Mouse (Mus musculus): ENCODE data around the gene Pik3c2g. TPM values are rescaled to one million over a fixed set of nuclear protein-coding genes. Genes with fewer than 3 reads are reported as not detected.

Pik3c2g gene
- total RNA-seq, 1 experiment from 2014 or later, result not detected

DNA sequence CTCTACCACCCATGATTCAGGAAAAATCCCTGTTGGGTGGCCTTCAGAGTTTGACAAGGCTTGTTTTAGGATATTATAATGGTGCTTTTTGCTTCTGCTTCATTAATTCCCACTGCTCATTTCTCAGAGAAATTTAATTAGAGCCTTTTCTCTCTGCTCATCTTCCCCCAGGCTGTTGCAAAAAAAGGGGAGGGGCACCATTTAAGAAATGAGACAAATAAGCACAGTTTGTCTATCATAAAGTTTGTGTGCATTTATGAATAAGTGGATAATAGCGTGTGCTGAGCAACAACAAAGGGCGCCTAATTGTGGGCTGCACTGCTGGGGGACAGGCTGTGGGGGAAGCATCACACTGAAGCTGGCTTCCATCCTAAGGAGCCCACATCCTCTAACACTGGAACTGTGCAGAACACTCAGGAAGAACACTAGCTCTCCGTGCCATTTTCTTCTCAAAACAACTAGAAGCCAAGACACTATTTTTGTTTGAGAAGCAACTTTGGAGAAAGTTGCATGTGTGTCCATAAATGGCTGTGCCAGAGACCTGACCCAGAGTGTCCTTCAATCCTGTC, 131.5 kb downstream of the Pik3c2g start:
- no peak for ATAC-seq (ENCODE audit: extremely low read depth, insufficient number of reproducible peaks, low FRiP score, poor library complexity, severe bottlenecking)

DNA sequence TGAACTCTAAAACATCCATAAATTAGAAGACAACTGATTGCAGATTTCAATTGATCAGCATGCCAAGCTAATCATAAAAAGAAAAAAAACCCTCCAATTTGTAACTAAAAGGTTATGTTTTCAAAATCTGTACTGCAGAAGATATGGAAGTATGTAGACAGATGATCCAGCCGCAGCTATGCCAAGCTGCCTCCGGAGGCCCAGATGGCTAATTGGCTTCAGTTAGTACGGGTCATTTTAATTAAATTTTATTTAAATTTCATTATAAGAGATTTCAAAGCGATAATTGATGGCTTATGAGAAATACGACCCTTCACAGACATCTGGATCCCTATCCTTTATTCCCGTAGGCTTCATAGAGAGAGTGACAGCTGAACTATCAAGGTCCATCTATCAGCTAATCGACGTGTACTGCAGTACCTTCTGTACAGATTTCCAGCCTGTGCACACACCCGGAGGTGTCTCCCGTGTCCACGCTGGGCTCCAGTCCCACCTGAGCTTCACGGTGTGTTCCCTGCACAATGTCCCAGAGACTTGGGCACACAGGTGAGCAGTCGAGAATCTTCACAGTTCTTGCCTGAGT, 132.7 kb downstream of the Pik3c2g start:
- ATAC-seq (ENCODE audit: extremely low read depth, insufficient number of reproducible peaks, low FRiP score, poor library complexity, severe bottlenecking), result no peak

DNA sequence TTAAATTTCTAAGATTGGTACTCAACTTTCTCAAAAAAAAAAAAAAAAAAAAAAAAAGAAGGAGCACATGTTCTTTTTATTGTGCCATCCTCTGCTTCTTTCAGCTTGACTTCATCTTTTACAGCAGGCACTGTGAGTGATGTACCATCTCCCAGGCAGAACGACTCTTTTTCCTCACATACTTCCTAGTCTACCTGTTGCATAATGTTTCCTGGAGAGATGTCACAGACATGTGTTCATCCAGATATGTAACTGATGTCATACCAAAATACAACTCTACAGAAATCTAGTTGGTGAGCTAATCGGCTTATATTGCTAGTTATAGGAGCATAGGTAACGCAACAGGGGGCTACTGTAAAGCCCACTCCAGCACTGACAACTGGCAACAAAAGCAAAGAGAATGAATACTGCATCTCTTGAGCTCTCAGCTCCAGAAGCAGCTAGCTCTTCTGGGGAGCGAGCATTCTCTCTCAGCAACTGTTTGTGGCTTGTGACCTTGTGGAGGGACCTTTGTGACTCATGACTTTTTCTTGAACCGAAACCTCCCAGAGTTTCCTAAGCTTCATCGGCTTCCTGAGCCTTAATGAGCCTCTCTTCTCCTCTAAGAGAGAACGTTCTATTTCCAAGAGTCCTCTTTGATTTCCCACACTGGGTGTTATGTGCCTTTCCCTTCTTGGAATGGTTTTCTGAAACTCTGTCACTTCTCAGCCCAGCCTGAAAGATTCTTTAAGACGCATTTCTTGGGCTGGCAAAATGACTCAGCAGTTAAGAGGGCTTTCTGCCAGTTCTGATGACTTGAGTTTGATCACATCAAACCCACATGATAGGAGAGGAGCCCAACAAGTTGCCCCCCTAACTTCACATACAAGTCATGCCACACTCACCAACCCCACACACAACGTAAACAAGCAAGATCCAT, 148.9 kb downstream of the Pik3c2g start:
- ATAC-seq (ENCODE audit: extremely low read depth, insufficient number of reproducible peaks, low FRiP score, poor library complexity, severe bottlenecking), result no peak

DNA sequence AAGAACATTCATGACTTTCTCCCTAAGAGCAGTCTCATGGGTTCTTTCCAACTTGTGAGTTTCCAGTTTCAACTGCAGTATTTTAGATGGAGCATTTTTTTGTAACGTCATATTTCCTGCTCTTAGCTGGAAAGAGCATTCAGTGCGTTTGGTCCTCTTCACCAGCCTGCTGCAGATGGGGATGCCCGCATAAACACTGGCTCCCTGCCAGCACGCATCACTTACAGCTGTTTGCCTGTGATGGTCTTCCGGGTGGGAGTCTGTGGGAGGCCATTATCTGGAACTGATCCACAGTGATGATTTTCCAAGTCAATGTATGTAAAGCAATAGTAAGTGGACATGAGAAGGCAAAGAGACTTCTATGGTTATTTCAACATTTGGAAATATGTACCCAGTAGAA, 151.3 kb downstream of the Pik3c2g start:
- no peak for ATAC-seq (ENCODE audit: extremely low read depth, insufficient number of reproducible peaks, low FRiP score, poor library complexity, severe bottlenecking)

GRCm38 (mm10) chr6:139742693-139743432, 155.8 kb downstream of the Pik3c2g start:
- no peak for ATAC-seq (ENCODE audit: extremely low read depth, insufficient number of reproducible peaks, low FRiP score, poor library complexity, severe bottlenecking)

DNA sequence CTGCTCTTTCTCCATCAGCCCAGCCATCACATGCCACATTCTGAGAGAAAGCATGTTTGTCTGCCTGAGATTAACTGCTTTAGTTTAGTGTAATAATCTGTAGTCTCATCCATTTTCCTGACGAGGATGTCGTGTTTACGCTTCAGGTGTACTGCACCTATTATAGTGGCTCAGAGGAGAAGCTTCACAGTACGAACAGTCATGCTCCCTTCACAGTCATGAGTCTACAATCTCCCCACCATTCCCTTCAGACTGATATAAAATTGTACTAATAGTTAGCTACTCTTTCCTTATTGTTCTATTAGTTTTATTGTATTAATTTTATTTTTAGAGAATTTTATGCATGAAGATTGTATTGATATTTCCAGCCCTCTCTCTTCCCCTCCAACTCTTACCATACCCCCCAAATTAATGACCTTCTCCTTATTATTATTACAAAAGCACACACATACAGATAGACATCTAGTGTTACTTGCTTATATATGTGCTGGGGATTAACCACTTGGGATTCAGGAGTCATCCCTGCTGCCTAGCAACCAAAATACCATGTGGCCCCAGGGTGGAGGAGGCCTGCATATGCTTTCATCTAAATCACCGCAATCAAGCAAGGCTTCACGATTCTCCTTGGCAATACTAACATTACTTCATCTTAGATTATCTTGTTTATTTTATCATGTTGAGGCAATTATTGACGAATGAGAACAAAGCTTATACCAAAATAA, 159.9 kb downstream of the Pik3c2g start:
- no peak for ATAC-seq (ENCODE audit: extremely low read depth, insufficient number of reproducible peaks, low FRiP score, poor library complexity, severe bottlenecking)

DNA sequence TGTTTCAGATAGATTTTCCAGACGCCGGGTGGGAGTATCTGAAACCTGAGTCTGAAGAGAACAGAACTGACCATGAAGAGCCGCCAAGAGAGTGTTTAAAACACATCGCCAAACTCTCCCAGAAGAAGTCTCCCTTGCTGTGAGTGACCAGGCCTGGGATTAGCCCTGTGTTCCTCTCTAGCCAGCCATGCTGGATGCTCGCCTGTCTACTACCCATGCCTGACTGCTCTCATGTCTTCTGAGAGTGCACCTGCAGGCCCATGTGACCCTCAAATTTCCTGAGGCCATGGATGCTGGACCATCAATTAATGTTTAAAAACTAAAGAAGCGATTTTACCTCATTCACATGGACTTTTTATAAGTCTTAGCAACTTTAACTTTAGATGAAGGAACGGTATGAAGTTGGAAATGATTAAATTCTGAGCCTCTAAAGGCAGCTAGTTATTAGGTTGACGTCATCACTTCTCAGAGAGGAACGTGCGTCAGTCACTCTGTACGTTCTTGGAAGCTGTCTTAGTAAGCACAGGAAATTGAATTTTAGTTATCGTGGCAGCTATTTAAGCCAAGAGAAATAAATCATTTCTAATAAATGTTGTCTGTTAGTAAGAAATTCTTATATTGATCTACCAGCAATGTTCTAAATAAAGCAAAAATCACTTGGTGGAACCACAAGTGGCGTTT, 161.2 kb downstream of the Pik3c2g start:
- no peak for ATAC-seq (ENCODE audit: extremely low read depth, insufficient number of reproducible peaks, low FRiP score, poor library complexity, severe bottlenecking)

GRCm38 (mm10) chr6:139750599-139750998, 163.6 kb downstream of the Pik3c2g start:
- ATAC-seq (ENCODE audit: extremely low read depth, insufficient number of reproducible peaks, low FRiP score, poor library complexity, severe bottlenecking), result no peak

DNA sequence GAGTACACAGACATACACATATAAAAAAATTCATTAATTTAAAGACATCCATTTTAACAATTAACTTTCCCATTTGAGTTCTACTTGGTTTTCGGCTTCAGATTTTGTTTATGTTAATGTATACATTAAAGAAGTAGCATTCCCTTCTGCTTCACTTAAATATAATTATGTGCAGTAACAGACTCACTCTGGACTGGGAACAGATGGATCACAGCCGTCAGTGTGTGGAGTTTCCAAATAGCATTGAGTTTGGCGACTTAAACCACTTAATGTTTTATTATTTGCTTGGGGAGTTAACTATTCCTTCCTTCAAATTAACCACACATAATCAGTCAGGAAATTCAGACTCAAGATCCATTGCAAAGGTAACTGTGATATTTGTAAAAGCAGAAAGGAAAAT, 164.0 kb downstream of the Pik3c2g start:
- ATAC-seq (ENCODE audit: extremely low read depth, insufficient number of reproducible peaks, low FRiP score, poor library complexity, severe bottlenecking), result no peak

- ATAC-seq (ENCODE audit: extremely low read depth, insufficient number of reproducible peaks, low FRiP score, poor library complexity, severe bottlenecking), result no peak
Observed at GRCm38 (mm10) chr6:139757876-139758275, 170.9 kb downstream of the Pik3c2g start.

DNA sequence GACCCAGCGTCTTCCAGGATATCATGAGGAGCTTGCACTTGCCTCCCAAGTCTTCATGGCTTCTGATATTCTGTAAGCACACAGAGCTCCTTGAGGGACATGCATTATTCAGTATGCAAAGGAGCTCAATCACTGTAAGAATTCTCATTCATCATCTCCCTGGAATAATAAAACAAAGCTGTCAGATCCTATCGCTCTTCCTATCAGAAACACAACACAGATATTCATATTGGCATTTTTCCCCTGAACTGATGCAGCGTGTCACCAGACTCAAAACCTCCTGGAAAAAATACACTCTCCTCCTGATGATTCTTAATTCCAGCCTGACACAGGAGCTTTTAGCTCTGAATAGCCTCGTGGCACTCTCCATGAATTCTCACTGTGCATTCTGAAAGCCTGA, 174.0 kb downstream of the Pik3c2g start:
- ATAC-seq (ENCODE audit: extremely low read depth, insufficient number of reproducible peaks, low FRiP score, poor library complexity, severe bottlenecking), result no peak

DNA sequence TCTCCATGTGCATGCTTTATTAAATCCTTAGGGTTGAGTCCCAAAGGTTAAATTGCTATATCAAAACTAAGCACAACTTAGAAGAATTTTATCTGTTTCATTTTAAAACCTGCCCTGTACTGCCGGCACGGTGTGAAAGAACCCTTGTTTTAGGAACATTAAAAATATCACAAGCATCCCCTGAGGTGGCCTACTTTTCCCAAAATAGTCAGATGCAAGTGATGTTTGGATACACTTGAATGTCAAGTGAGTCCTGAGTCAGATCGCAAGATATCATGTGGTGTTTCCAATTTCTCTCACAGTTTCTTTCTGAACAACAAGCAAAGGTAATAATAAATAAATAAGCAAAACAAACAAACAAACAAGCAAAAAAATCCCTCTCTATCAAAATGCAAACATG, 177.4 kb downstream of the Pik3c2g start:
- ATAC-seq (ENCODE audit: extremely low read depth, insufficient number of reproducible peaks, low FRiP score, poor library complexity, severe bottlenecking), result no peak

DNA sequence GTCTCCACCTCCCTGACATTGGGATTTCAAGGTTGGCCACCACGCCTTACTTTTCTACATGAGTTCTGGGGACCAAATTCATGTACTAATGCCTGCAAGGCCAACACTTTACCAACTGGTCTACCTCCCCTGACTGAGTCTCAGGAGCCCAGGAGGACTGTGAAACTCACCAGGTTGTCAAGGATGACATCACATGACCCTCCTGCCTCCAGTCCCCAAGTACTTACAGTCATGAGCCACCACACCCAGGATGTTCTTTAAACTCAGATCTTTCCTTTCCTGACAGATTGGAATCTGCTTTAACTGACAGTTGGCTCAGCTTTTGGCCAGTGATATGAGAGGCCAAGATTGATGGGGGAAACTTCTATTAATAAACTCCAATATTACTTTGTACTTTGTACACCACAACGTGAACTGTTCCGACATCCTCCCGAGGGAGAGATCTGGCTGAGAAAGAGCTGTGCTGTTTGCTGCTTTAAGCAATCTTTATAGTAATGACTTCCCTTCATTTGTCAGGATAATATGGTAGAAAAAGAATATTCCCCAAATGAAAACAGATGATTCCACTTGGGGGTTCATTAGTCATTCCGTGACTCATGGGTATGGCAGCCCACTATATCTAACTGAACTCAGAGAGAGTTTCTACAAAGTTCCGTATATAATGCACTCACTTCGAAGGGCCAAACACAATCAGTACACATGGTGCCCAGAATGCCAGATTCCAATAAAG, 182.9 kb downstream of the Pik3c2g start:
- ATAC-seq (ENCODE audit: extremely low read depth, insufficient number of reproducible peaks, low FRiP score, poor library complexity, severe bottlenecking), result no peak

GRCm38 (mm10) chr6:139770535-139770934, 183.5 kb downstream of the Pik3c2g start:
- no peak for ATAC-seq (ENCODE audit: extremely low read depth, insufficient number of reproducible peaks, low FRiP score, poor library complexity, severe bottlenecking)

DNA sequence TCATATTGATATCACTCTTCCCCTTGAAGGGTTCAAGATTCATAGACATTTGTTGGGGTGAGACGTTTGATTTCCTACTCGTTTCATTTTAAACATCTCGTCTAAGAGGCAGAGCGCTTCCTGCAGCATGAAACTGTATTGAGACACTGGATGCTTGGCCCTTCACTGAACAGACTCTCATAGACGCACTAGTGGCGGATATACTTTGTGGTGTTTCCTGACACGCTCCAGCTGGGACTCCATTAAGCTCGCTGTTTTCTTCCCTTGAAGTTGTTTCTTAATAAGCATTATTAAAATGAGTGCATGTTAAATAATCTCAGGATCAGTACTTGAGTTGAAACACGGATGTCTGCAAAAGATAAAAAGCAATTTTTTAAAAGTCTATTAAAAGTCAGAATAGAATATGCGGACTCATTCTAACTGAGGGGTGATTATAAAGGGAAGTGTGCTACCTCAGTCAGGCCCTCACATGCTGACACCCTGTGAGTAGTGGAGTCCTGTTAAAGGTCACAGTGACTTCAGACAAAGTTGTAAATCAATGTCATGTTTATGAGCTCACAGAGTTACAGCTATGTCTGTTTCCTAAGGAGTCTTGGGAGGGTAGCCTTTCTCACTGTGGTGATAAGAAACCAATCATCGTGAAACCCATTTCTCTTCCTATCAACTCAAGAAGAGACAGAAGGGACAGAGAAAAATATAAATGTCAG, 190.7 kb downstream of the Pik3c2g start:
- no peak for ATAC-seq (ENCODE audit: extremely low read depth, insufficient number of reproducible peaks, low FRiP score, poor library complexity, severe bottlenecking)

DNA sequence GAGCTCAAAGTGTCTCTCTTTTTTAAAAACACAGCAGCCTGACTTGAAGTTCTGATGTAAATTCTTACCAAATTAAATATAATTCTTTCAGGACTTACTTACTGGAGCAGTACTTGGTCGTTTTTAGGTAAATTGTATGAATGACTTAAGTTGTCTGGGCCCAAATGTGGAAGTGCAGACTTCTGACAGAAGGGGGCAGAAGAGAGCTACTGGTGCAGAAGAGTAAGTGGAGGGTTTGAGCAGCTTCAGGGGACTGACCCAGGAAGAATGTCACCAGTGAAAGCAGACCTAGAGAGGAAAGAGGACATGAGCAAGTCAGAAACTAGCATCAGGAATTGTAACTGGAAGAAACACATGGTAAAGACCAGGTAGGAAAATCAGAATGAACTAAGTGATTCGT, 193.0 kb downstream of the Pik3c2g start:
- no peak for ATAC-seq (ENCODE audit: extremely low read depth, insufficient number of reproducible peaks, low FRiP score, poor library complexity, severe bottlenecking)

DNA sequence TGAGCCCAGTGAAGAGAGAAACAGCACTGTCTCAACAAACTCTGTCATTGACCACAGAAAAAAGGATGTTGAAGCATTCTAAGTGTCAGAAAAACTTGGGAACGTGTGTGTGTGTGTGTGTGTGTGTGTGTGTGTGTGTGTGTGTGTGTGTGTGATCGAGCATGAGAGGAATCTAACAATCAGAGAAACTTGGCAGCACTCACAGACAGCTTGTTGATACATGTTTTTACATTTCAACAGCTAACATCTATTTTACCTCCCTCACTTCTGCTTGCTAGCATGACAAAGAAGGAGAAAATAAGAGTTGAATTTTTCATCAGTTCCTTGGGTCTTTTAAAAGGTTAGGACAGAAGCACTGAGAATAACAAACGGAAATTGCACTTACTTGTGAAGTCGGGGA, 202.5 kb downstream of the Pik3c2g start:
- ATAC-seq (ENCODE audit: extremely low read depth, insufficient number of reproducible peaks, low FRiP score, poor library complexity, severe bottlenecking), result no peak

All from neutrophil, adult 5-6 weeks (primary cell).